Mouse (Mus musculus): Measurements from ENCODE around the gene I830077J02Rik. TPM values are rescaled to one million over a fixed set of nuclear protein-coding genes. Genes with fewer than 3 reads are reported as not detected.

The I830077J02Rik gene
- total and polyA plus RNA-seq, 3 experiments: 2.8 to 9.4 TPM; not detected in 1

DNA sequence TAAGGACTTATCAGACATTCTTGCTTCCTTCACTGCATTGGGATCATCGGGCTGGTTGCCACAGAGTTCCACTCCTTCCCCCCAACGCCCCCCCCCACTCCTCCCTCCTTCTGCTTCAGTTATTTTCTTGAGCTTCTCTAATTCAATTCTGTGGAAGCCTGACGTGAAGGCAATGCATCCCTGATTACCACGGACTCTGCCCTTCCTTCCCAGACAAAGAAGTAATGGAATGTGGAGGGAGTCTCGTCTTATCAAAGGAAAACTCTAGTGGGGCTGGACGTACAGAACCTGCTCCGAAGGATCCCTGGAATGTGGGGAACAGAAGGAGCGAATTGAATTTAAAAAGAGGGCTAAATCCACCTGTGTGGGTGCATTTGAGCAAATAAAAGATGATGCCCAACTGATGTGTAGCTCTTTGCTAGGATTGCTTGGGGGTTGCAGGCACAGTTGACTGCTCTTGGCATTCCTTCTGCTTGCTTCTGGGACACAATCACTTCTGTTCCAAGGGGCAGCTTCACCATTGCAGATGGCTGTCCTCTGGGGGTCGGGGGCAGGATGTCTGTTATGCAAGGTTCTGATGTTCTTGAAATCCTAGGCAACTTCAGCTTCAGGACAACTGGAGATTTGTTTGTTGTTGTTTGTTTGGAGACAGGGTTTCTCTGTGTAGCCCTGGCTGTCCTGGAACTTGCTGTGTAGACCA is 24.4 kb downstream of the I830077J02Rik start:
- H3K9ac ChIP-seq (ENCODE audit: control insufficient read depth, low read depth, low read length, poor library complexity, severe bottlenecking): no peak overlapping the region
- TF ChIP-seq ZMIZ1 (IDR thresholded peaks at IDR 0.05; ENCODE audit: low read depth, low read length) (no peak), SIN3A (IDR thresholded peaks at IDR 0.05; ENCODE audit: low read length) (no peak), ETS1 (IDR thresholded peaks at IDR 0.05; ENCODE audit: low read depth, low read length) (no peak), POLR2AphosphoS5 (IDR thresholded peaks at IDR 0.05; ENCODE audit: borderline replicate concordance, low read depth, low read length) (no peak), TAL1 (IDR thresholded peaks at IDR 0.05; ENCODE audit: low read length) (no peak), MYC (IDR thresholded peaks at IDR 0.05; ENCODE audit: low read depth, low read length) (no peak), SMC3 (IDR thresholded peaks at IDR 0.05; ENCODE audit: low read depth, low read length) (no peak), TCF12 (IDR thresholded peaks at IDR 0.05; ENCODE audit: low read depth, low read length) (no peak), POLR2AphosphoS2 (IDR thresholded peaks at IDR 0.05; ENCODE audit: low read length) (no peak), ELF1 (IDR thresholded peaks at IDR 0.05; ENCODE audit: low read depth, low read length) (no peak), JUND (IDR thresholded peaks at IDR 0.05; ENCODE audit: low read depth, low read length) (no peak), KAT2A (conservative IDR thresholded peaks at IDR 0.05; ENCODE audit: low read depth, low read length) (no peak), GABPA (IDR thresholded peaks at IDR 0.05; ENCODE audit: low read depth, low read length) (no peak), MAZ (IDR thresholded peaks at IDR 0.05; ENCODE audit: low read depth, low read length) (no peak)
- no peak overlapping the region for H3K27ac ChIP-seq (ENCODE audit: control insufficient read depth, low read depth, low read length)
- no peak for DNase-seq (ENCODE audit: low read depth, low spot score)
- H3K4me1 ChIP-seq (ENCODE audit: control insufficient read depth in 1 of 2, insufficient read depth in 2 of 2, low read length in 2 of 2): peaks cover 19 to 41% of the 10 kb centered on the region in 2 experiments
- no peaks in the 10 kb centered on the region for H3K9me3 ChIP-seq (replicated peaks; ENCODE audit: insufficient read depth, low read length)
- peaks cover 0 to 36% of the 10 kb centered on the region in 2 experiments; a peak in 2 of 4 replicates for H3K36me3 ChIP-seq (ENCODE audit: control insufficient read depth in 1 of 2, insufficient read depth in 2 of 2, low read length in 2 of 2)
- no peak overlapping the region for H3K4me3 ChIP-seq (ENCODE audit: control insufficient read depth in 1 of 2, insufficient read depth in 1 of 2, low read depth in 2 of 2, low read length in 2 of 2)
- H3K79me2 ChIP-seq (ENCODE audit: control insufficient read depth, insufficient read depth, low read length, poor library complexity): no peaks in the 10 kb centered on the region
- no peaks in the 10 kb centered on the region for H3K27me3 ChIP-seq (ENCODE audit: control insufficient read depth in 1 of 2, insufficient read depth in 2 of 2, low read length in 2 of 2)

DNA sequence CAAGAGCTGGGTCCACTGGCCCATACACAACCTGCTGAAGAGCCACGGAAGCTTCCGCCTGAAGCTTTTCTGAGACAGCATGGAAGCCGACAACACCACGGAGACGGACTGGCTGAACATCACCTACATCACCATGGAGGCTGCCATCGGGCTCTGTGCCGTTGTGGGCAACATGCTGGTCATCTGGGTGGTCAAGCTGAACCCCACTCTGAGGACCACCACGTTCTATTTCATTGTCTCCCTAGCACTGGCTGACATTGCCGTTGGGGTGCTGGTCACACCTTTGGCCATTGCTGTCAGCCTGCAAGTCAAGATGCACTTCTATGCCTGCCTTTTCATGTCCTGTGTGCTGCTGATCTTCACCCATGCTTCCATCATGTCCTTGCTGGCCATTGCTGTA is 27.7 kb downstream of the I830077J02Rik start:
- Histone ChIP-seq H3K4me1 (ENCODE audit: control insufficient read depth in 1 of 2, insufficient read depth in 2 of 2, low read length in 2 of 2) (peaks cover 11 to 35% of the 10 kb centered on the region in 2 experiments), H3K36me3 (ENCODE audit: control insufficient read depth in 1 of 2, insufficient read depth in 2 of 2, low read length in 2 of 2) (peaks cover 0 to 28% of the 10 kb centered on the region in 2 experiments; a peak in 2 of 4 replicates), H3K79me2 (ENCODE audit: control insufficient read depth, insufficient read depth, low read length, poor library complexity) (no peaks in the 10 kb centered on the region), H3K4me3 (ENCODE audit: control insufficient read depth in 1 of 2, insufficient read depth in 1 of 2, low read depth in 2 of 2, low read length in 2 of 2) (no peak overlapping the region), H3K9me3 (replicated peaks; ENCODE audit: insufficient read depth, low read length) (no peaks in the 10 kb centered on the region), H3K27ac (ENCODE audit: control insufficient read depth, low read depth, low read length) (peak overlapping the region; percentile 66), H3K9ac (ENCODE audit: control insufficient read depth, low read depth, low read length, poor library complexity, severe bottlenecking) (peak overlapping the region; percentile 18; the same call in 1 of the 2 replicates), H3K27me3 (ENCODE audit: control insufficient read depth in 1 of 2, insufficient read depth in 2 of 2, low read length in 2 of 2) (no peaks in the 10 kb centered on the region)
- TF ChIP-seq BHLHE40 (IDR thresholded peaks at IDR 0.05; ENCODE audit: borderline replicate concordance, low read depth, low read length) (no peak), MYC (IDR thresholded peaks at IDR 0.05; ENCODE audit: low read depth, low read length) (no peak), CHD1 (IDR thresholded peaks at IDR 0.05; ENCODE audit: low read depth, low read length) (no peak), EP300 (IDR thresholded peaks at IDR 0.05; ENCODE audit: low read depth in 1 of 2, low read length in 2 of 2) (no peak), SIN3A (IDR thresholded peaks at IDR 0.05; ENCODE audit: low read length) (no peak), NRF1 (IDR thresholded peaks at IDR 0.05; ENCODE audit: insufficient read depth, low read depth, low read length, poor library complexity, severe bottlenecking) (no peak), ZMIZ1 (IDR thresholded peaks at IDR 0.05; ENCODE audit: low read depth, low read length) (no peak), GATA1 (IDR thresholded peaks at IDR 0.05; ENCODE audit: low read depth, low read length) (no peak)
- DNase-seq (ENCODE audit: low read depth, low spot score): no peak

Data from MEL (cell line).